Mouse (Mus musculus): ENCODE measurements around the gene Efna5.

- TF ChIP-seq CTCF (IDR thresholded peaks at IDR 0.05; ENCODE audit: borderline replicate concordance, control insufficient read depth, extremely low read depth, insufficient read depth, low read length, poor library complexity): no peak
- TF ChIP-seq POLR2A (IDR thresholded peaks at IDR 0.05; ENCODE audit: control insufficient read depth, extremely low read depth, insufficient read depth, low read length, poor library complexity): no peak
Measured at GRCm38 (mm10) chr17:62818821-62819220, 62.3 kb downstream of the Efna5 start.
